Mouse (Mus musculus) cortical plate, adult 2 months (tissue): ENCODE data around the gene Bach2. TPM values are rescaled to one million over a fixed set of nuclear protein-coding genes. Genes with fewer than 3 reads are reported as not detected.

Experiments
- H3K27ac ChIP-seq: fragments of 200-500 bp; 2 replicates; pipeline ENCODE4 v1.5.1; 2012; ENCODE audit warnings: low read length, control low read depth, inconsistent platforms; ENCODE audit not compliant: insufficient read depth
- H3K4me1 ChIP-seq: fragments of 200-500 bp; 2 replicates; pipeline ENCODE4 v1.6.1; 2011; ENCODE audit warnings: low read length; ENCODE audit not compliant: control insufficient read depth, insufficient read depth
- H3K4me3 ChIP-seq: fragments of 200-500 bp; 2 replicates; pipeline ENCODE4 v1.5.1; 2011; ENCODE audit warnings: mild to moderate bottlenecking, low read length, control low read depth; ENCODE audit not compliant: insufficient read depth
- CTCF ChIP-seq: fragments of 200-500 bp; IDR thresholded peaks from 2 replicates; pipeline ENCODE4 v1.5.1; 2011; ENCODE audit warnings: mild to moderate bottlenecking, control low read depth, low read length; ENCODE audit not compliant: insufficient read depth; ENCODE audit errors: extremely low read depth
- POLR2A ChIP-seq: fragments of 200-500 bp; IDR thresholded peaks from 2 replicates; pipeline ENCODE4 v1.6.1; 2011; ENCODE audit warnings: mild to moderate bottlenecking, low read length, control low read depth; ENCODE audit not compliant: insufficient read depth; ENCODE audit errors: extremely low read depth
- polyA plus RNA-seq: library from polyadenylated mRNA; depleted of rRNA; stranded (reverse); fragments of >200 nt; gene quantifications from 2 replicates; pipeline ENCODE4 v1.2.3, GENCODE M21; 2012; rRNA removed

Bach2 gene
- 5.4 and 5.6 TPM in 2 replicates for polyA plus RNA-seq

GRCm38 (mm10) chr4:32238366-32238854, at the start of gene Bach2:
Bach2 (plus strand) TSS chr4:32238804.
- TF ChIP-seq CTCF, result no peak
- TF ChIP-seq POLR2A, result no peak
- Histone ChIP-seq H3K4me1 (peaks cover 3% of the 10 kb centered on the region), H3K4me3 (peak within 1 kb of the TSS; percentile 77), H3K27ac (peak within 1 kb of the TSS; percentile 99)

- no peak overlapping the region for H3K4me3 ChIP-seq
- TF ChIP-seq POLR2A (no peak), CTCF (no peak)
- H3K4me1 ChIP-seq, result peaks cover 2% of the 10 kb centered on the region; the same call in 1 of the 2 replicates
- H3K27ac ChIP-seq, result no peak overlapping the region
These were observed 49.1 kb upstream of the Bach2 start for GRCm38 (mm10) chr4:32189416-32190036.

- Histone ChIP-seq H3K4me1 (peaks cover 2% of the 10 kb centered on the region; the same call in 1 of the 2 replicates), H3K27ac (no peak overlapping the region), H3K4me3 (no peak overlapping the region)
- TF ChIP-seq CTCF (no peak), POLR2A (no peak)
These were observed 48.1 kb upstream of the Bach2 start for GRCm38 (mm10) chr4:32190506-32190905.

- H3K27ac ChIP-seq, result no peak overlapping the region
- H3K4me3 ChIP-seq, result no peak overlapping the region
- TF ChIP-seq POLR2A (no peak), CTCF (no peak)
- H3K4me1 ChIP-seq, result no peaks in the 10 kb centered on the region; the same call in 1 of the 2 replicates
These were observed 42.4 kb upstream of the Bach2 start for GRCm38 (mm10) chr4:32195945-32196921.

- TF ChIP-seq CTCF (no peak), POLR2A (no peak)
- Histone ChIP-seq H3K4me1 (no peaks in the 10 kb centered on the region; the same call in 1 of the 2 replicates), H3K4me3 (no peak overlapping the region), H3K27ac (no peak overlapping the region)
These were observed 40.6 kb upstream of the Bach2 start for GRCm38 (mm10) chr4:32198031-32198430.

GRCm38 (mm10) chr4:32198589-32198988, 40.0 kb upstream of the Bach2 start:
- Histone ChIP-seq H3K4me1 (no peaks in the 10 kb centered on the region; the same call in 1 of the 2 replicates), H3K27ac (no peak overlapping the region), H3K4me3 (no peak overlapping the region)
- TF ChIP-seq CTCF (no peak), POLR2A (no peak)

- no peak for TF ChIP-seq CTCF
- no peak for TF ChIP-seq POLR2A
- Histone ChIP-seq H3K27ac (no peak overlapping the region), H3K4me3 (no peak overlapping the region), H3K4me1 (no peaks in the 10 kb centered on the region; the same call in 1 of the 2 replicates)
These were observed 39.4 kb upstream of the Bach2 start for GRCm38 (mm10) chr4:32199156-32199555.

- TF ChIP-seq CTCF, result no peak
- TF ChIP-seq POLR2A, result no peak
- Histone ChIP-seq H3K4me1 (no peaks in the 10 kb centered on the region; the same call in 1 of the 2 replicates), H3K4me3 (no peak overlapping the region)
These were observed 37.5 kb upstream of the Bach2 start for GRCm38 (mm10) chr4:32201114-32201513.

GRCm38 (mm10) chr4:32202362-32202761, 36.2 kb upstream of the Bach2 start:
- no peak for TF ChIP-seq POLR2A
- TF ChIP-seq CTCF, result no peak
- Histone ChIP-seq H3K4me3 (no peak overlapping the region), H3K27ac (no peak overlapping the region), H3K4me1 (no peaks in the 10 kb centered on the region; the same call in 1 of the 2 replicates)

More at GRCm38 (mm10) chr4:32201114-32201513, 37.5 kb upstream of the Bach2 start:
- H3K27ac ChIP-seq, result no peak overlapping the region
